Mouse (Mus musculus) cerebral cortex, adult 2 months (tissue): ENCODE results near the gene Lenep.

Experiments used
- WGBS: fragments of 180-500 bp; shearing (Covaris S2); methylation state at CpG from one replicate; pipeline ENCODE4 v1.1.7; 2018; 5-methylcytosine and 5-hydroxymethylcytosine counted together

Gene Lenep

GRCm38 (mm10) chr3:89378394-89379067 lies 24.1 kb downstream of the Lenep start:
- 3% methylated on average over 29 of the region's 29 CpGs for WGBS

- WGBS = 72% methylated on average over 4 of the region's 4 CpGs
Observed at GRCm38 (mm10) chr3:89377831-89378230, 24.8 kb downstream of the Lenep start.

GRCm38 (mm10) chr3:89373581-89374231 lies 28.9 kb downstream of the Lenep start:
- 64% methylated on average over 5 of the region's 5 CpGs for WGBS

GRCm38 (mm10) chr3:89367338-89367737 lies 35.3 kb downstream of the Lenep start:
- WGBS = 79% methylated on average over 11 of the region's 11 CpGs

- 87% methylated on average over 20 of the region's 20 CpGs for WGBS
Observed at GRCm38 (mm10) chr3:89365486-89366414, 36.8 kb downstream of the Lenep start.

GRCm38 (mm10) chr3:89365153-89365485 lies 37.5 kb downstream of the Lenep start, which contains the start of gene Dcst1:
TSS of gene Dcst1 (minus strand) at chr3:89365253.
- 89% methylated on average over 11 of the region's 11 CpGs for WGBS

GRCm38 (mm10) chr3:89364631-89365030 lies 38.0 kb downstream of the Lenep start:
- WGBS = 57% methylated on average over 8 of the region's 8 CpGs

GRCm38 (mm10) chr3:89361675-89362074 lies 40.9 kb downstream of the Lenep start, which contains the start of gene Dcst2:
TSS of gene Dcst2 (plus strand) at chr3:89361975.
- 94% methylated on average over 7 of the region's 7 CpGs for WGBS

GRCm38 (mm10) chr3:89360237-89360636 lies 42.4 kb downstream of the Lenep start:
- WGBS = 76% methylated on average over 3 of the region's 3 CpGs

- WGBS = 61% methylated on average over 6 of the region's 6 CpGs
Observed at GRCm38 (mm10) chr3:89359630-89360029, 43.0 kb downstream of the Lenep start.

- 70% methylated on average over 9 of the region's 9 CpGs for WGBS
Observed at GRCm38 (mm10) chr3:89356029-89356428, 46.6 kb downstream of the Lenep start.

GRCm38 (mm10) chr3:89355512-89355902 lies 47.1 kb downstream of the Lenep start:
- 79% methylated on average over 6 of the region's 6 CpGs for WGBS

- WGBS = 17% methylated on average over 5 of the region's 5 CpGs
Observed at GRCm38 (mm10) chr3:89354816-89355511, 47.6 kb downstream of the Lenep start.

GRCm38 (mm10) chr3:89351271-89351670 lies 51.3 kb downstream of the Lenep start:
- 80% methylated on average over 5 of the region's 5 CpGs for WGBS
